Mouse (Mus musculus) hindbrain, embryonic 11.5 days (tissue): ENCODE data around the gene Hepacam. TPM values are rescaled to one million over a fixed set of nuclear protein-coding genes. Genes with fewer than 3 reads are reported as not detected.

Source experiments
- ATAC-seq: fragments of 200-750 bp; cut with Nextera tagmentation; 2 replicates; pipeline ENCODE4 v1.8.0; 2017; ENCODE audit warnings: mild to moderate bottlenecking, moderate TSS enrichment, moderate library complexity; ENCODE audit not compliant: low FRiP score
- DNase-seq: peaks from one replicate; pipeline ENCODE4 v3.0.0-alpha.2; 2015; ENCODE audit warnings: low spot score
- H3K27ac ChIP-seq: fragments of 300-500 bp; sonication (generic); 2 replicates; pipeline ENCODE4 v1.5.1; 2014; ENCODE audit warnings: mild to moderate bottlenecking, low read depth, low read length
- H3K27me3 ChIP-seq: fragments of 300-500 bp; sonication (generic); 2 replicates; pipeline ENCODE4 v1.6.1; 2014; ENCODE audit warnings: mild to moderate bottlenecking, low read length, moderate library complexity, mixed read lengths; ENCODE audit not compliant: control insufficient read depth, insufficient read depth
- H3K36me3 ChIP-seq: fragments of 300-500 bp; sonication (generic); 2 replicates; pipeline ENCODE4 v1.6.1; 2014; ENCODE audit warnings: mild to moderate bottlenecking, low read length, moderate library complexity, mixed read lengths; ENCODE audit not compliant: control insufficient read depth, insufficient read depth
- H3K4me1 ChIP-seq: fragments of 300-500 bp; sonication (generic); replicated peaks from 2 replicates; pipeline ENCODE4 v1.6.1; 2014; ENCODE audit warnings: low read length, mixed read lengths; ENCODE audit not compliant: control insufficient read depth, insufficient read depth
- H3K4me2 ChIP-seq: fragments of 300-500 bp; sonication (generic); replicated peaks from 2 replicates; pipeline ENCODE4 v1.6.1; 2014; ENCODE audit warnings: mild to moderate bottlenecking, low read depth, low read length
- H3K4me3 ChIP-seq: fragments of 300-500 bp; sonication (generic); 2 replicates; pipeline ENCODE4 v1.5.1; 2014; ENCODE audit warnings: low read depth, low read length
- H3K9ac ChIP-seq: fragments of 300-500 bp; sonication (generic); 2 replicates; pipeline ENCODE4 v1.6.1; 2014; ENCODE audit warnings: low read depth, low read length
- H3K9me3 ChIP-seq: fragments of 300-500 bp; sonication (generic); 2 replicates; pipeline ENCODE4 v1.6.1; 2016; ENCODE audit warnings: low read length; ENCODE audit not compliant: control insufficient read depth
- WGBS: fragments of 180-500 bp; shearing (Covaris S2); extraction: QIAGEN DNeasy Blood & Tissue Kit; methylation state at CpG from one replicate; pipeline ENCODE4 v1.1.7; 2014; 5-methylcytosine and 5-hydroxymethylcytosine counted together
- polyA plus RNA-seq: library from polyadenylated mRNA; unstranded; fragments of >200 nt; fragmentation: Nextera tagmentation; extraction: Ambion mirVana; gene quantifications from 2 replicates; pipeline ENCODE4 v1.2.1, GENCODE M21; 2014

The Hepacam gene
- polyA plus RNA-seq, 1 experiment from 2014 or later, result 0.09 TPM

DNA sequence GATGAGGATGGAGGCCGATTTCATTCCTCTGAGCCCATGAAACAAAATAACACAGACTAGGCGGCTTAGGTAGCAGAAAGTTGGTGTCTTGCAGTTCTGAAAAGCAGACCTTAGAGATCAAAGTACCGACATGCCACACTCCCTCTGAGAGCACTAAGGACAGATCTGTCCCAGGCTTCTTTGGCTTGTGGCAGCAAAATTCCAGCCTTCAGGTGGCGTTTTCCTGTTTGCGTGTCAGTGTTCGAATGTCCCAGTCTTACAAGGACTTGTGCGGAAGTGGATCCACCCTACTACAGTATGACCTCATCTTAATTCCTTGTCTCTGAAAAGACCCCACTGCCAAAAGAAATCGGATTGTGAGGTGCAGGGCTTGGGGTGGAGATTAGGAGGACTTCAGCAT, 1.7 kb downstream of the Hepacam start:
- Histone ChIP-seq H3K36me3 (no peaks in the 10 kb centered on the region), H3K4me3 (no peak overlapping the region), H3K9ac (no peak overlapping the region), H3K27me3 (no peaks in the 10 kb centered on the region), H3K4me2 (no peak overlapping the region), H3K27ac (no peak overlapping the region), H3K4me1 (no peaks in the 10 kb centered on the region), H3K9me3 (no peaks in the 10 kb centered on the region)
- ATAC-seq (no peak), DNase-seq (no peak)
- WGBS, result 87% methylated on average over 8 of the region's 8 CpGs

DNA sequence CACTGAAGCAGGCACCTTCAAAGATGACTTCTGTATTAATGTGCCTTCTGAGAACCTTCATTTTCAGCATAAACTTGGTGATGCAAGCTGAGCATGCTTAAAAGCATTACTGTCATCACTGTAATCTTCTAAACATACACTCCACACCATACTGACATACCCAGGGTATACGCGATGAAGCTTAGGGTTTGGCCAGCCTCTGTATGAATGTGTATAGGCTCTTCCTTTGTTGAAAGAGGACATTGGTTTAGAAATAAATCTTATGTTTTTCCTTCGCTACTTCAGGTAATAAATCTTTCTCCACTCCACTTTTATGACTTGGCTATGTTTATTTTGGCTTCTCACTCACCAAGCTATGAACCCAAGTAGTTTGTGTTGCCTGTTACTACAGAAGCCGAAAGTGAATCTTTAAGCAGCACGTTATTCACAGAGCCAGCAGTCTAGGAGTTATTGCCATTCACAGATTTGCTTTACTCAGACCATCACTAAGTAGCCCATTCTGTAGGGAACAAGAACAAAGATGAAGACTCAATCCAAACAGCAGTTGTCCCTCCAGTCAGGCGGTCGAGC, 4.2 kb downstream of the Hepacam start:
- H3K27ac ChIP-seq, result no peak overlapping the region
- 86% methylated on average over 7 of the region's 7 CpGs for WGBS
- H3K9me3 ChIP-seq, result no peaks in the 10 kb centered on the region
- DNase-seq (no peak), ATAC-seq (no peak)
- no peak overlapping the region for H3K4me2 ChIP-seq
- H3K4me1 ChIP-seq, result no peaks in the 10 kb centered on the region
- H3K9ac ChIP-seq, result no peak overlapping the region
- H3K27me3 ChIP-seq, result no peaks in the 10 kb centered on the region
- no peak overlapping the region for H3K4me3 ChIP-seq
- H3K36me3 ChIP-seq, result no peaks in the 10 kb centered on the region

DNA sequence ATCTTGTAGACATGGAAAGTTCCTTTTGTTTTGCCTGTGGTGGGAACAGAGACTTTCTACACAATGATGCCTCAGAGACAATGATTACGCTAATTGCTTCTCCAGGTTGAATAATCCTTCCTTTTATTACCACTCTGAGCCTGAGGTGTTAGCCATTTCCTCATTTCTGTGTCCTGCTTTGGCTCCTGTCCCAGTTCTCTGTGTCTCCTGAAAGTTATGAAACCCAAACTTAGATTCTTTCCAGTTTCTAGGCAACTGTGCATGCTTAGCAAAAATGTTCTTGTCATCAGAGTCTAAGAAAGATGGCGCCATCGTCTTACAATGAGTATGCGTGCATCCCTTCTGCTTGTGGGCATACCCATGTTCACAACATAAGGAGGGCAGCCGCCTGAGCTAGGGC, 8.6 kb downstream of the Hepacam start:
- 90% methylated on average over 5 of the region's 5 CpGs for WGBS
- Histone ChIP-seq H3K9ac (no peak overlapping the region), H3K4me1 (no peaks in the 10 kb centered on the region), H3K4me2 (no peak overlapping the region), H3K4me3 (no peak overlapping the region), H3K27me3 (no peaks in the 10 kb centered on the region), H3K36me3 (no peaks in the 10 kb centered on the region), H3K9me3 (no peaks in the 10 kb centered on the region), H3K27ac (no peak overlapping the region)
- ATAC-seq (no peak), DNase-seq (no peak)

DNA sequence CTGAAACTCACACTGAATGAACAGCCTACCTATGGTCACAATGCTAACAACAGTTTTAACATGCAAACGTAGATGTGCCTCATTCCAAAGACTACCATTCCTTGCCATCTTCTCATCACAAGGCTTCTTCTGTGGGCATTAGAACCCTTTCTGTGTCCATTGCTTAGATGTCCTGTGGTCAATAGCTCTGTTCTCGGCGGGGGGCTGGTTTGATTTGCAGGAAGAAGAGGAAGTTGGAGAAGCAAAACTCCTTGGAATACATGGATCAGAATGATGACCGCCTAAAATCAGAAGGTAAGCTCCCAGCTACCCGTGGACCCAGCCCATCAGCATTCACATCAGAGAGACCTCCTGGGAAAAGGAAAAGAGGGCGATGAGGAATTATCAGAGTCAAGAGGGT, 16.0 kb downstream of the Hepacam start:
- H3K4me3 ChIP-seq, result no peak overlapping the region
- DNase-seq, result no peak
- no peaks in the 10 kb centered on the region for H3K9me3 ChIP-seq
- no peaks in the 10 kb centered on the region for H3K4me1 ChIP-seq
- no peak for ATAC-seq
- no peak overlapping the region for H3K4me2 ChIP-seq
- H3K36me3 ChIP-seq, result no peaks in the 10 kb centered on the region
- WGBS, result 92% methylated on average over 6 of the region's 6 CpGs
- peaks cover 2% of the 10 kb centered on the region; the same call in 1 of the 2 replicates for H3K27me3 ChIP-seq
- H3K9ac ChIP-seq, result no peak overlapping the region
- H3K27ac ChIP-seq, result no peak overlapping the region

DNA sequence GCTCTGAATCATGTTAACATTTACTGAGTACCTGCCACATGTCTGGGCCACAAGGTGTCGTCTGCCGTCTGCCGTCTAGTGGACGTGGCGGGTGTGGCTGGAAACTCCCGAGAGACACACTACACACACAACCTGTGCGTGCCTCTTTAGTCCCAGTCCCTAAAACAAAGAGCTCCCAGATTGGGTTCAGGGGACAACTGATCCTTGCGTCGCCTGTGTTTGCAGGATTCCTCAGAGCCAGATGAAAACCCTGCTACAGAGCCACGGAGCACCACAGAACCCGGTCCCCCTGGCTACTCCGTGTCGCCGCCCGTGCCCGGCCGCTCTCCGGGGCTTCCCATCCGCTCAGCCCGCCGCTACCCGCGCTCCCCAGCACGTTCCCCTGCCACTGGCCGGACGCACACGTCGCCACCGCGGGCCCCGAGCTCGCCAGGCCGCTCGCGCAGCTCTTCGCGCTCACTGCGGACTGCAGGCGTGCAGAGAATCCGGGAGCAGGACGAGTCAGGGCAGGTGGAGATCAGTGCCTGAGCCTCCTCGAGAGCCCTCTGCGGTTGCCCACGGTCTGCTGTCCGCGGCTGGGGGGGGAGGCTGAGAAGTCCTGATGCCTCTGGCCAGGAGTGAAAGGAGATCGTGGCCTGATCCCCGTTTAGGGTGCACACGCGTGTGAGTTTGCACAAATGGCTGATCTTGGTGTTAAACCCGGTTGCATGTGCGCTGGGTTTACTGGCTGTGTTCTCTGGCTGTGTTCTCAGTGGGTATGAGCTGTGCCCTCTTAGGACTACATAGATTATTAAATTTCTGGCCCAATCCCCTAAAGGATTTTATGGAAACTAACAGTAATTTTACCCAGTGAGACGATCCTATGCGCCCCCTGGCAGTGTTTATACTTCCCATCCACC, 17.4 kb downstream of the Hepacam start:
- 10% methylated on average over 52 of the region's 54 CpGs for WGBS
- Histone ChIP-seq H3K9ac (peak overlapping the region; percentile 78), H3K27me3 (peaks cover 2% of the 10 kb centered on the region; the same call in 1 of the 2 replicates), H3K36me3 (no peaks in the 10 kb centered on the region), H3K4me1 (no peaks in the 10 kb centered on the region), H3K4me2 (peak overlapping the region; percentile 74), H3K4me3 (peak overlapping the region; percentile 38), H3K9me3 (no peaks in the 10 kb centered on the region), H3K27ac (no peak overlapping the region)
- ATAC-seq (peak; percentile 85), DNase-seq (peak; percentile 70)

DNA sequence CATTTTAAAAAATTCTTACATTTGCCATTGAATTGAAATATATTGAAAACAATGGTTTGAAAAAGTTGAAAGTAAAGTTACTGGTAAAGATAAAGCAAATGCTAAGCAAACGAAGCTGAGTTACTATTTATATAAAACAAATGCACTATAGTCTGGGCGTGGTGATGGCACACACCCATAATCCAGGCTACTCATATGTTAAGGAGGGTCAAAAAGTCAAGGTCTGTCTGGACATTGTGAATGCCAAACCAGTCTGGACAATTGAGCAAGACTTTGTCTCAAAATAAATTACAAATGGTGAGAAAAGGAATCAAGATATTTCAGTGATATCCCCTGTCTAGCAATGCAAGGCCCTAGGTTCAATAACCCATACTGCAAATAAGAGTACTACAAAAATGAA, 23.7 kb downstream of the Hepacam start:
- Histone ChIP-seq H3K36me3 (no peaks in the 10 kb centered on the region), H3K9me3 (no peaks in the 10 kb centered on the region), H3K4me2 (no peak overlapping the region), H3K4me3 (no peak overlapping the region), H3K27me3 (no peaks in the 10 kb centered on the region; the same call in 1 of the 2 replicates), H3K9ac (no peak overlapping the region), H3K4me1 (no peaks in the 10 kb centered on the region), H3K27ac (no peak overlapping the region)
- WGBS, result 70% methylated on average over 2 of the region's 2 CpGs
- ATAC-seq (no peak), DNase-seq (no peak)

DNA sequence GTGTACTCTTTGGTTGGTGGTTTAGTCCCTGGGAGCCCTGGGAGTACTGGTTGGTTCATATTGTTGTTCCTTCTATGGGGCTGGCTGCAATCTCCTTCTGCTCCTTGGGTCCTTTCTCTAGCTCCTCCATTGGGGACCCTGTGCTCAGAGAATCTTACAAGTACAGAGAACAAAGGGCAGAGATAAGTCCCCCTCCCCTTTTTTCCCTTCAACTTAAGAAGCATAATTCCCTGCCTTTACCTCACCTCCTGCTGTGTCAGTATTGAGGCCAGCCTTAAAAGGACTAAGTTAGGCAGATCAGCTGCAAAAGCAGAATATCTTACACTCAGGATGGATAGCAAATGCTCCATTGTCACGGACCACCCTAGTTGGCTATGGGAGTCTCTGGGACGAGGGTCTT, 24.9 kb downstream of the Hepacam start:
- Histone ChIP-seq H3K4me2 (no peak overlapping the region), H3K27me3 (no peaks in the 10 kb centered on the region), H3K4me3 (no peak overlapping the region), H3K9ac (no peak overlapping the region), H3K4me1 (no peaks in the 10 kb centered on the region), H3K36me3 (no peaks in the 10 kb centered on the region), H3K27ac (no peak overlapping the region), H3K9me3 (no peaks in the 10 kb centered on the region)
- ATAC-seq (no peak), DNase-seq (no peak)
- 67% methylated on average over 2 of the region's 2 CpGs for WGBS

DNA sequence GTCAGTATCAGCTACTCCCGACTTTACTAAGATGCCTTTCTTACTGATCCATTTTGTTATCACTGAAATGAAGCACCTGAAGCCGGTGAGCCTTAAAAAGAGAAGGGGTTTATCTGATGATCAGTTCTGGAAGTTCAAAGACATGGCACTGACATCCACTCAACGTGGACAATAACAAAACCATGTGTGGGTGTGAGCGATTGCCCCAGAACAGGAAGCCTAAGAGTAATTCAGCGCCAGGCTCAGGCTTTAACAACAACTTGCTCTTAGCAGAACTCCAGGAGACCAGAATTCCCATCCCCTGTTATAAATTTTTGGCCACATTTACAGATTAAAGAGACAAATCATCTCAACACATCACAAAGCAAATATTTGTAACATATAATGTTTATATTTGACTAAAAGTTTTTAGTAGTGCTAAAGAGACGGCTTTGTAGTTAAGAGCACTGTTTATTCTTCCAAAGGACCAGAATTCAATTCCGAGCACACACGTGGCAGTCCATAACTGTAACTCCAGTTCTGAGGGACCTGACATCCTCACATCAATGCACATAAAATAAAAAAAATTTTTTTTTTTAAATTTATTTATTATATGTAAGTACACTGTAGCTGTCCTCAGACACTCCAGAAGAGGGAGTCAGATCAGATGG, 26.5 kb downstream of the Hepacam start:
- Histone ChIP-seq H3K4me1 (no peaks in the 10 kb centered on the region), H3K27me3 (no peaks in the 10 kb centered on the region), H3K4me2 (no peak overlapping the region), H3K36me3 (no peaks in the 10 kb centered on the region), H3K27ac (no peak overlapping the region), H3K9me3 (no peaks in the 10 kb centered on the region), H3K9ac (no peak overlapping the region), H3K4me3 (no peak overlapping the region)
- ATAC-seq (no peak), DNase-seq (no peak)
- 84% methylated on average over 8 of the region's 8 CpGs for WGBS
